Mouse (Mus musculus) E14TG2a.4 (cell line): Measurements from ENCODE around the gene Arhgef11.

Experiments used
- H3K27me3 ChIP-seq: 2 replicates; pipeline ENCODE4 v1.6.1; 2014; ENCODE audit warnings: low read length, control low read depth; ENCODE audit not compliant: insufficient read depth
- H3K36me3 ChIP-seq: 2 replicates; pipeline ENCODE4 v1.6.1; 2014; ENCODE audit warnings: low read length, control low read depth; ENCODE audit not compliant: insufficient read depth
- H3K4me1 ChIP-seq: replicated peaks from 2 replicates; pipeline ENCODE4 v1.6.1; 2014; ENCODE audit warnings: low read depth, low read length, control low read depth
- H3K4me3 ChIP-seq: replicated peaks from 2 replicates; pipeline ENCODE4 v1.5.1; 2014; ENCODE audit warnings: mild to moderate bottlenecking, low read length
- H3K9me3 ChIP-seq: 2 replicates; pipeline ENCODE4 v1.6.1; 2014; ENCODE audit warnings: low read length, control low read depth
- CTCF ChIP-seq: conservative IDR thresholded peaks from 2 replicates; pipeline ENCODE4 v1.5.1; 2014; ENCODE audit warnings: low read length
- NANOG ChIP-seq: IDR thresholded peaks from 2 replicates; pipeline ENCODE4 v1.6.1; 2014; ENCODE audit warnings: borderline replicate concordance, low read length, mixed read lengths
- POU5F1 ChIP-seq: IDR thresholded peaks from 2 replicates; pipeline ENCODE4 v1.6.1; 2014; ENCODE audit warnings: low read length, borderline replicate concordance

Arhgef11 gene

DNA sequence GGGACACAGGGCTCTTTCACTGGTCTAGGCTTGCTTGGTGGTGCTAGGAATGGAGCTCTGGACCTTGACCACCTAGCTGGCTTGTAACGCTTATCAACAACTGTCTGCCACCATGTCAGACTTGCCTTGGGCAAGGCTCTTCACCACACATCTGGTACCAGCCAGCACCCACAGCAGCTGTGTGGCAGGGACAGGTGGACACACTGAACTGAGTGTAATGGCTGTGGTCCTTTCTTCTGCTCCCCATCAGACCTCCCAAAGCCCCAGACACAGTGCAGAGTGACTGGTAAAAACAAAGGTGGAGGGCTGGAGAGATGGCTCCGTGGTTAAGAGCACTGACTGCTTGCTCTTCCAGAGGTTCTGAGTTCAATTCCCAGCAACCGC, 148.9 kb downstream of the Arhgef11 start:
- Histone ChIP-seq H3K4me3 (no peak overlapping the region), H3K9me3 (no peaks in the 10 kb centered on the region), H3K4me1 (peaks cover 42% of the 10 kb centered on the region), H3K36me3 (no peaks in the 10 kb centered on the region), H3K27me3 (peaks cover 68% of the 10 kb centered on the region)
- TF ChIP-seq CTCF (no peak), POU5F1 (no peak), NANOG (no peak)

DNA sequence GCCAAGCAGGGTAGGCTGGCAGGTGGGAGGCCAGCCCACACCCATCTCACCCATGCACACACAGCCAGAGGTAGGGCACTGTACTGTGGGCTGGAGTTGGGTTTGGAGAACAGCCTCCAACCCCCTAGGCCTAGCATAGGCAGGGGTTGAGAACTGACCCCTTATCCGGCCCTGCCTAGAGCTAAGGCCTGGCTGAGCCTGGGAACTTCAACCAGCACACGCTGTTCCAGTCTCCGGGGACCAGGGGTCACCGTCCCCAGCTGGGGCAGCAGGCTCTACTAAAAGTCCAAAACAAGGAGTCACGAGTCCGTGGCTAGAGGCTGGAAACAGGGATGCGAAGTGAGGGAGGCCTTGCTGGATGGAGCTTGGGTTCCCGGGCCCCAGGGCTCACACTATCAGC, 150.4 kb downstream of the Arhgef11 start:
- H3K9me3 ChIP-seq: no peaks in the 10 kb centered on the region
- H3K36me3 ChIP-seq: no peaks in the 10 kb centered on the region
- TF ChIP-seq CTCF (no peak), NANOG (no peak), POU5F1 (no peak)
- H3K27me3 ChIP-seq: peaks cover 82% of the 10 kb centered on the region
- peaks cover 29% of the 10 kb centered on the region for H3K4me1 ChIP-seq
- no peak overlapping the region for H3K4me3 ChIP-seq

DNA sequence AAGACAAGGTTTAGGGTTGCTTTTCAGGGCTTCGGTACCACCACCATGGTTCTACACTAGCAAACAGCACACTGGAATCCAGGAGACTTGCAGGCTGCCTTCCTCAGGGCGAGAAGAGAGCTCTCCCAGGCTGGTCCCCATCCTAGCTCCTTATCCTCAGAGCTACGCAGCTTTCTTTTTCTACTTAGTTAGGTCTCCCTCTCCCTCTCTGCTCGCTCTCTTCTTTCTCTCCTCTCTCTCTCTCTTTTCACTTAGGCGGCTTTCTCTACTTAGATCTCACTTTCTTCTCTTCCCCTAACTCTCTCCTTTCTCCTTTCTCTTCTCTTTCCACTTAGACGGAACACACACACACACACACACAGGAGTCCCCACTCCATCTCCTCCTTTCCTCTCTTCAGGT, 151.1 kb downstream of the Arhgef11 start:
- peaks cover 85% of the 10 kb centered on the region for H3K27me3 ChIP-seq

DNA sequence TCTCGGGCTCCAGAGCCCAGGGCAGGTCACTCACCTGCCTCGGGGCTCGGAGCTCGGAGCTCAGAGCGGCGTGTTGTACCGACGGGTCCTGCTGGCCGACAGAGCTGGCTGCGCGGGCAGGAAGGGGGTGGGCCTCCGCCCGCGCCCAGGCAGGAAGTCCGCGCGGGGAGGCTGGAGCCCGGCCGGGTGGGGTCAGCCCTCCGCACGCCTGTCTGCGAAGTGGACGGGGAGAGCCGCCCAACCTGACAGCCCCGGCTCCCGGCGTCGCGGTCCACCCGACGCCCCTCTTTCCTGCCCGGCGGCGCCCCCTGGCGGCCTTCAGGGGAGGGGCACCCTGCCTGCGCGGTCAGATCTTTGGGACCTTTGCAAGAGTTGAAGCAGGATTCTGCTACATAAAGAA, 151.5 kb downstream of the Arhgef11 start:
- Histone ChIP-seq H3K4me1 (peaks cover 20% of the 10 kb centered on the region), H3K36me3 (no peaks in the 10 kb centered on the region), H3K4me3 (peak overlapping the region; percentile 80), H3K9me3 (no peaks in the 10 kb centered on the region), H3K27me3 (peaks cover 89% of the 10 kb centered on the region)
- TF ChIP-seq NANOG: no peak
- no peak for TF ChIP-seq POU5F1
- TF ChIP-seq CTCF: peak; percentile 47

More for the DNA sequence above, 151.1 kb downstream of the Arhgef11 start:
- H3K4me3 ChIP-seq: peak overlapping the region; percentile 80
- H3K36me3 ChIP-seq: no peaks in the 10 kb centered on the region
- TF ChIP-seq POU5F1: no peak
- no peak for TF ChIP-seq CTCF
- TF ChIP-seq NANOG: no peak
- peaks cover 23% of the 10 kb centered on the region for H3K4me1 ChIP-seq
- no peaks in the 10 kb centered on the region for H3K9me3 ChIP-seq

DNA sequence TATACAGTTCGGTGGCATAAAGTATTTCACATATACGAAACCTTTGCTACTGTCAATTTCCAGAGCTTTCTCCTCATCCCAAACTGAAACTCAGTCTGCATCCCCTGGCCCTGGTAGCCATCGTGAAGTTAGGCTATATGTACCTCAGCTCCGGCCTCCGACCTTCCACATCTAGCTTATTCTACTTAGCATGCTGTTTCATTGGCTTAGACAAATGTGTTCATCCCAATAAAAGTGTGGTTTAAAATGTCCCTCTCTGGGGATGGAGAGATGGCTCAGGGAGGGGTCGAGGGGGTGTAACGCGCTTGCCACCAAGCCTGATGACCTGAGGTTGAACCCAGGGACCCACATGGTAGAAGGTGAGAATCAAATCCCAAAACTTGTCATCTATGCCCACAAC, 152.1 kb downstream of the Arhgef11 start:
- H3K9me3 ChIP-seq: no peaks in the 10 kb centered on the region
- peaks cover 14% of the 10 kb centered on the region for H3K4me1 ChIP-seq
- no peak overlapping the region for H3K4me3 ChIP-seq
- H3K36me3 ChIP-seq: no peaks in the 10 kb centered on the region
- H3K27me3 ChIP-seq: peaks cover 90% of the 10 kb centered on the region
- TF ChIP-seq CTCF (no peak), POU5F1 (no peak), NANOG (no peak)

DNA sequence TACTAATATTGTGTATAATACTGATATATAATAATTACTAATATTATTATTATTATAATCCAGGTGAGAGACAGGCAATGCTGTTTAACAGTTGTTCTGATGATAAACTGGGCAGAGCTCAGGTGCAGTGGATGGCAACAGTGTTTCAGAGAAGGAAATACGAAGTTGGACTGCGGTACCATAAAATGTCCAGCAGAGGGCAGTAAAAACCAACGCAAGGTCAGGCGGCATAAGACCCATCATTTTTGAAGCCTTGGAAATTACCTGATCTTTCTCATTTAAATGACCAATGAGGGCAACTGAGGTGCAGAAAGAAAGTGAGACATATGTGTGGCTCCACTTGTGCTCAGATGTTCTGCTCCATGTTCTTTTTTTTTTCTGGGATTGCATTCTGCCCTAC, 152.9 kb downstream of the Arhgef11 start:
- H3K4me3 ChIP-seq: no peak overlapping the region
- peaks cover 90% of the 10 kb centered on the region for H3K27me3 ChIP-seq
- no peaks in the 10 kb centered on the region for H3K36me3 ChIP-seq
- H3K4me1 ChIP-seq: peaks cover 6% of the 10 kb centered on the region
- TF ChIP-seq CTCF (peak; percentile 79), POU5F1 (no peak)
- no peaks in the 10 kb centered on the region for H3K9me3 ChIP-seq

DNA sequence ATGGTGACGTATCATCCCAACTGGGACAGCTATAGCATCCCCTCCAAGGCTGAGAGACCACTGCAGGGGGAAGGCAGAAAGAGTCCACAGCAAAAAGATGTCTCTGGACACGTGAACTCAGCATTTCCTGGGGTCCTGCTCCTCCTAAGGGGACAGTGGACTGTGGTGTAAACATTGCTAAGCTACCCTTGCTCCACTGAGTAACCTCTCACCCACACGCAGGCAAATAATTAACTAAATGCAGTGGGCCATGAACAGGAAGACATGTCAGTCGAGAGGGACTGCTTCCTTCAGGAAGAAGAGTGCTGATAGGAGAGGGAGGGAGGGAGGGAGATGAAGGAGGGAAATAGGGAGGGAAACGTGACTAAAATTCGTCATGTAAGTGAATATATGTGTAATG, 153.7 kb downstream of the Arhgef11 start:
- Histone ChIP-seq H3K4me1 (no peaks in the 10 kb centered on the region; the same call in 1 of the 2 replicates), H3K27me3 (peaks cover 90% of the 10 kb centered on the region), H3K36me3 (no peaks in the 10 kb centered on the region), H3K4me3 (no peak overlapping the region), H3K9me3 (no peaks in the 10 kb centered on the region)
- TF ChIP-seq POU5F1 (no peak), CTCF (no peak), NANOG (no peak)

DNA sequence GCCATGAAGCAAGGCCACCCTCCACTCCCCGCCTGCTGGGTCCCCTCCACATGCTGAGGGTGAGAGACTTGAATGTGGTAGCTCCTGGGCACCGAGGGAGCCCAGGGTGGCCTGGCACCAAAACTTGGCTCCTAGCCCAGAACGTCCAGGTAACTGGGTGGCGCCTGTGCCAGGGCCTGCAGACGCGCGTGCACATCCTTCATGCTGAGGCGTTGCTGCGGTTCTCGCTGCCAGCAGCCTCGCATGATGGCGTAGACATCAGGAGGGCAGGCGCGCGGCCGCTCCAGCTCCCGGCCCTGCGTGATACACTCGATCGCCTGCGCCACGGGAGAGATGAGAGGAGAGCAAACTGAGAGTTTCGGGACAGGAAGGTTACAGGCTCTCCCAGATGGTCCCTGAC, 160.9 kb downstream of the Arhgef11 start:
- H3K4me3 ChIP-seq: peak overlapping the region; percentile 35; the same call in 1 of the 2 replicates
- no peaks in the 10 kb centered on the region for H3K36me3 ChIP-seq
- peaks cover 14% of the 10 kb centered on the region for H3K4me1 ChIP-seq
- peaks cover 99% of the 10 kb centered on the region for H3K27me3 ChIP-seq
- H3K9me3 ChIP-seq: no peaks in the 10 kb centered on the region
- no peak for TF ChIP-seq NANOG
- no peak for TF ChIP-seq POU5F1
- TF ChIP-seq CTCF: no peak

DNA sequence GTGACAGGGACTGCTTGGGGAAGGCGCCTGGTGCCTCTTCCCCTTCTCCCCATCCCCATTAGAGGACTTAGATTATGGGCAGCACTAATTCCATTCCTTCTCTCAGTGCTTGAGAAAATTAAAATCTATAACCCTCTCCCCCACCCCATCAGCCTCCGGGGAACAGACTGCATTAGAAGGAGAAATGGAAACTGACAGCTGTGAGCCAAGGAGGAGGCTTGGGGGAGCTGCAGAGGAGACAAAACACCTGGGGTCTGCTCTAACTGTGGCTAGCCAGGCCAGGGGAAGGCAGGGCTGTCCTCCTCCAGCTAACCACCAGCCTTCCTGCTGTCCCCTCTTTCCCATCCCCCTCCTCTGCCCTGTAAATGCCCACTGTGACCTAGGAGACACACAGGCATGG, 161.7 kb downstream of the Arhgef11 start:
- H3K4me1 ChIP-seq: peaks cover 22% of the 10 kb centered on the region
- H3K36me3 ChIP-seq: no peaks in the 10 kb centered on the region

More for the DNA sequence above, 161.7 kb downstream of the Arhgef11 start:
- Histone ChIP-seq H3K27me3 (peaks cover 99% of the 10 kb centered on the region), H3K9me3 (no peaks in the 10 kb centered on the region), H3K4me3 (no peak overlapping the region)
- TF ChIP-seq CTCF: no peak
- no peak for TF ChIP-seq NANOG
- no peak for TF ChIP-seq POU5F1
